Mouse (Mus musculus): ENCODE data around the gene Asphd2. TPM values are rescaled to one million over a fixed set of nuclear protein-coding genes. Genes with fewer than 3 reads are reported as not detected.
"Not testable (repeated sequence)": the region's sequence is repeated elsewhere in the genome, so short reads cannot be mapped to it uniquely, and the experiment has no call there.

Gene Asphd2
- total and polyA plus RNA-seq, 2 experiments = not detected

DNA sequence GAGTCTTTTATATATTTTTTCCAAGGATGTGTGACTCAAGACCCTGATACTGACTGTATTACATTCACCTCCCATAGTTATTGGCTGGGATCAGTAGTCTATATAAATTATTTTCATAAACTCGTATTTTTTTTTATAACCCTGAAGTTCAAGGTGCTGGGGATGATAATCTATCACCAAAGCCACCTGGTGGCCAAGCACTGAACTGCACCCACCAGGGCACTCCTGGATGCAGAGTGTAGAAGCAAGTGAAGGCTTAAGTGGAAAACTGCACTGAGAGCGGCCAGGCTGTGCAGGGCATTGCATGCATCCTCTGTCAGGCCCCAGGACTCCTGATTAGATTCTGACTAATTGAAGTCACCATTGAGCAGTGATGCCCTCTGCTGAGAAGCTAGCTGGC lies 32.6 kb upstream of the Asphd2 start:
- Histone ChIP-seq H3K4me1 (ENCODE audit: control insufficient read depth, insufficient read depth, low read length) (no peaks in the 10 kb centered on the region), H3K4me3 (ENCODE audit: insufficient read depth, low read depth, low read length) (no peak overlapping the region), H3K9ac (ENCODE audit: low read depth, low read length) (no peak overlapping the region), H3K27ac (replicated peaks; ENCODE audit: insufficient read depth, low read depth, low read length) (no peak overlapping the region), H3K79me2 (ENCODE audit: control insufficient read depth, insufficient read depth, low read length) (no peaks in the 10 kb centered on the region), H3K36me3 (ENCODE audit: control insufficient read depth, insufficient read depth, low read length) (no peaks in the 10 kb centered on the region), H3K27me3 (ENCODE audit: control insufficient read depth, insufficient read depth, low read length) (no peaks in the 10 kb centered on the region)
- no peak for TF ChIP-seq POLR2A (IDR thresholded peaks at IDR 0.05; ENCODE audit: extremely low read depth, insufficient read depth, low read length)
- peak; percentile 77 for TF ChIP-seq CTCF (IDR thresholded peaks at IDR 0.05; ENCODE audit: low read depth, low read length)
- WGBS = 33% methylated on average over 2 of the region's 2 CpGs
- peak; percentile 15 for DNase-seq (ENCODE audit: extremely low read depth, low read depth, low spot score)

DNA sequence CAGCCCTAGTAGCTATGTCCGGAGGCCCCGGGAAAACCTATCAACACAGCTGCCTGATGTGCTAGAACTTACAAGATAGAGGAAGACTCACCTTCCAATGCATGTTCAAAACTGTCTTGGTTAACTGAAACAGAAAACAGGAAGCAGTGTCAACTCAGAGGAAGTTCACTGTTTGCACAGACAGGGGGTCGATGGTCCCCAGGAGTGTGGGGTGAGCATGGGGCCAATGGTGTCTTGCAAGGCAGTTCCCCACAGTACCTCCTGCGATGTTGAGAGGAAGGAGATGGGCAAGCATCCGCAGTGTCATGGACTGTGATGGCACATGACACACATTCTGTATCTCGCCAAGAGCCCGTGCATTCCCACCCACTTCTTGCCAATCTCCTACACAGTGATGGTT lies 32.0 kb upstream of the Asphd2 start:
- Histone ChIP-seq H3K36me3 (ENCODE audit: control insufficient read depth, insufficient read depth, low read length) (no peaks in the 10 kb centered on the region), H3K4me3 (ENCODE audit: insufficient read depth, low read depth, low read length) (no peak overlapping the region), H3K4me1 (ENCODE audit: control insufficient read depth, insufficient read depth, low read length) (no peaks in the 10 kb centered on the region), H3K27ac (replicated peaks; ENCODE audit: insufficient read depth, low read depth, low read length) (no peak overlapping the region), H3K27me3 (ENCODE audit: control insufficient read depth, insufficient read depth, low read length) (no peaks in the 10 kb centered on the region), H3K9ac (ENCODE audit: low read depth, low read length) (no peak overlapping the region), H3K79me2 (ENCODE audit: control insufficient read depth, insufficient read depth, low read length) (no peaks in the 10 kb centered on the region)
- 77% methylated on average over 7 of the region's 7 CpGs for WGBS
- DNase-seq (ENCODE audit: extremely low read depth, low read depth, low spot score) = no peak
- TF ChIP-seq POLR2A (IDR thresholded peaks at IDR 0.05; ENCODE audit: extremely low read depth, insufficient read depth, low read length) = no peak
- TF ChIP-seq CTCF (IDR thresholded peaks at IDR 0.05; ENCODE audit: low read depth, low read length) = no peak

DNA sequence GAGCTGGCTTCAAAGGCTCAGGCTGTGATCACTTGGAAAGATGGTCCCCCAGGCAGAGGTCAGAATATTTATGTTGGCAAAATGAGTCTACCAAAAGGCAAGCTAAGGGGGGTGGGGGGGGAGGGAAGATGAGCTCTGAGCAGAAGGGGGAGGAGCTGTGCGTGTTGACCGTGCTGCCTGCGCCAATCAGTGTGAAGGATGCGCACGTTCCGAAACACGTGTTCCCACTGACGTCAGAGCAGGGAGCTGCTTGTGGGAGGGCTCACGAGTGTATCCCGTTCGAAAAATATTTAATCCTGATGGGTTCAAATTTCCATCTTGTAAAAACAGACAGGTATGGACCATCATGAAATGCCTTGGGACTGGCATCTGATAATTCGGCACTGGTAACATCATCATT lies 24.9 kb upstream of the Asphd2 start:
- no peak overlapping the region for H3K4me3 ChIP-seq (ENCODE audit: insufficient read depth, low read depth, low read length)
- H3K36me3 ChIP-seq (ENCODE audit: control insufficient read depth, insufficient read depth, low read length) = no peaks in the 10 kb centered on the region
- no peaks in the 10 kb centered on the region for H3K79me2 ChIP-seq (ENCODE audit: control insufficient read depth, insufficient read depth, low read length)
- H3K4me1 ChIP-seq (ENCODE audit: control insufficient read depth, insufficient read depth, low read length) = no peaks in the 10 kb centered on the region
- 17% methylated on average over 12 of the region's 12 CpGs for WGBS
- DNase-seq (ENCODE audit: extremely low read depth, low read depth, low spot score) = no peak
- no peak overlapping the region for H3K27ac ChIP-seq (replicated peaks; ENCODE audit: insufficient read depth, low read depth, low read length)
- no peaks in the 10 kb centered on the region for H3K27me3 ChIP-seq (ENCODE audit: control insufficient read depth, insufficient read depth, low read length)
- TF ChIP-seq CTCF (IDR thresholded peaks at IDR 0.05; ENCODE audit: low read depth, low read length) (no peak), POLR2A (IDR thresholded peaks at IDR 0.05; ENCODE audit: extremely low read depth, insufficient read depth, low read length) (no peak)
- no peak overlapping the region for H3K9ac ChIP-seq (ENCODE audit: low read depth, low read length)

DNA sequence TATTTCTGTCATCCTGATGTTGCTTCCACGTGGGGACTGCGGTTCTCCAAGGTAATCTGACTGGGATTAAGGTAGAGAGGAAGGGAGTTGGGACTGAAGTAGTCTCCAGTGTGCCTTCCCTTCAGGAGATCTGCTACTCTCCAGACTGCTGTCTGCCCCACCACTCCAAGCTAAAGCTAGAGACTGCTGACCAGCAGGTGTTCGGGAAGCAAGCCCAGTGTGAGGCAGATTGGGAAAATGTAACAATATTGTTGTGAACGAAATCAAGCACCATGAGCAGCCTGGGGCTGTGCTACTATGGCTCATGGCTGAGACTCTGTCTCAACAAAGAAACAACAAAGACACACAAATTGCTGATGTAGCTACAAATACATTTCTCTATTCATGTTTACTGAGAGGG lies 23.4 kb upstream of the Asphd2 start:
- Histone ChIP-seq H3K4me3 (ENCODE audit: insufficient read depth, low read depth, low read length) (no peak overlapping the region), H3K9ac (ENCODE audit: low read depth, low read length) (no peak overlapping the region), H3K27me3 (ENCODE audit: control insufficient read depth, insufficient read depth, low read length) (no peaks in the 10 kb centered on the region; the same call in 1 of the 2 replicates), H3K36me3 (ENCODE audit: control insufficient read depth, insufficient read depth, low read length) (no peaks in the 10 kb centered on the region), H3K4me1 (ENCODE audit: control insufficient read depth, insufficient read depth, low read length) (no peaks in the 10 kb centered on the region), H3K79me2 (ENCODE audit: control insufficient read depth, insufficient read depth, low read length) (no peaks in the 10 kb centered on the region), H3K27ac (replicated peaks; ENCODE audit: insufficient read depth, low read depth, low read length) (no peak overlapping the region)
- TF ChIP-seq POLR2A (IDR thresholded peaks at IDR 0.05; ENCODE audit: extremely low read depth, insufficient read depth, low read length) (no peak), CTCF (IDR thresholded peaks at IDR 0.05; ENCODE audit: low read depth, low read length) (no peak)
- WGBS = 57% methylated on average over 4 of the region's 4 CpGs
- no peak for DNase-seq (ENCODE audit: extremely low read depth, low read depth, low spot score)

DNA sequence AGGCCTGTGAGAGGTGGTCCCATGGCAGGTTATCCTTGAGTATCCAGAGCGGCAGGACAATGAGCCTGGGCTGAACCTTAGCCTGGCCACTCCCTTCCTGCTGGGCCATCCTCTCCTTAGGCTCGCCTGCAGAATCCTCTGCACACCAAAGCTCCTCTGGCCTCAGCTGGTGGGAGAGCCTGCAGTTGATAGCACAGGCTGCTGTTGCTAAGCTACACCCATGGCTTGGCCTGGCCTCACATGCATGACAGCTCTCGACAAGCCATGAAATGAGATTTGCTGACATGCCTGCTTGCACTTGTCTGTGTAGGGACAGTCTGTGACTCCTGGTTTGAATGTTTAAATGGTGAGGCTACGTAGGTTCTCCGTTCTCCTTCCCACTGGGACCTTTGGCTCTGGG lies 22.0 kb upstream of the Asphd2 start:
- H3K9ac ChIP-seq (ENCODE audit: low read depth, low read length) = no peak overlapping the region
- no peak overlapping the region for H3K27ac ChIP-seq (replicated peaks; ENCODE audit: insufficient read depth, low read depth, low read length)
- H3K4me1 ChIP-seq (ENCODE audit: control insufficient read depth, insufficient read depth, low read length) = no peaks in the 10 kb centered on the region
- WGBS = 71% methylated on average over 5 of the region's 5 CpGs
- TF ChIP-seq POLR2A (IDR thresholded peaks at IDR 0.05; ENCODE audit: extremely low read depth, insufficient read depth, low read length) (no peak), CTCF (IDR thresholded peaks at IDR 0.05; ENCODE audit: low read depth, low read length) (no peak)
- H3K36me3 ChIP-seq (ENCODE audit: control insufficient read depth, insufficient read depth, low read length) = no peaks in the 10 kb centered on the region
- DNase-seq (ENCODE audit: extremely low read depth, low read depth, low spot score) = no peak
- no peak overlapping the region for H3K4me3 ChIP-seq (ENCODE audit: insufficient read depth, low read depth, low read length)
- H3K27me3 ChIP-seq (ENCODE audit: control insufficient read depth, insufficient read depth, low read length) = peaks cover 3% of the 10 kb centered on the region; the same call in 1 of the 2 replicates
- no peaks in the 10 kb centered on the region for H3K79me2 ChIP-seq (ENCODE audit: control insufficient read depth, insufficient read depth, low read length)

DNA sequence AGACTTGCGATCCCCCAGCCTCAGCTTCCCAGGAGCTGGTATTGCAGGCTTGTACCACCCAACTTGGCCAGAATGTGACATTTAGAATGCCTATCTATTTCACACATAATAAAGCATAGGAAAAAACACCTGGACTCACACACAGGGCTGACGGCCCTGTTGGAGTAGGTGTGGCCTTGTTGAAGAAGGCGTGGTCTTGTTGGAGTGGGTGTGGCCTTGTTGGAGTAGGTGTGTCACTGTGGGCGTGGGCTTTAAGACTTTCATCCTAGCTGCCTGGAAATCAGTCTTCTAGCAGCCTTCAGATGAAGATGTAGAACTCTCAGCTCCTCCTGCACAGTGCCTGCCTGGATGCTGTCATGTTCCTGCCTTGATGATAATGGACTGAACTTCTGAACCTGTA lies 18.1 kb upstream of the Asphd2 start:
- DNase-seq (ENCODE audit: extremely low read depth, low read depth, low spot score); H3K4me3 ChIP-seq (ENCODE audit: insufficient read depth, low read depth, low read length); H3K4me1 ChIP-seq (ENCODE audit: control insufficient read depth, insufficient read depth, low read length); H3K36me3 ChIP-seq (ENCODE audit: control insufficient read depth, insufficient read depth, low read length); H3K27me3 ChIP-seq (ENCODE audit: control insufficient read depth, insufficient read depth, low read length); H3K27ac ChIP-seq (replicated peaks; ENCODE audit: insufficient read depth, low read depth, low read length); H3K79me2 ChIP-seq (ENCODE audit: control insufficient read depth, insufficient read depth, low read length); H3K9ac ChIP-seq (ENCODE audit: low read depth, low read length): not testable (repeated sequence)
- WGBS = 68% methylated on average over 4 of the region's 4 CpGs
